Mouse (Mus musculus): ENCODE results near the gene Palm. TPM values are rescaled to one million over a fixed set of nuclear protein-coding genes. Genes with fewer than 3 reads are reported as not detected.
A peak's percentile ranks its signal among the peaks of the same experiment; 100 is the strongest.

The Palm gene
- polyA plus RNA-seq, 1 experiment from 2014 or later = 51.3 TPM

DNA sequence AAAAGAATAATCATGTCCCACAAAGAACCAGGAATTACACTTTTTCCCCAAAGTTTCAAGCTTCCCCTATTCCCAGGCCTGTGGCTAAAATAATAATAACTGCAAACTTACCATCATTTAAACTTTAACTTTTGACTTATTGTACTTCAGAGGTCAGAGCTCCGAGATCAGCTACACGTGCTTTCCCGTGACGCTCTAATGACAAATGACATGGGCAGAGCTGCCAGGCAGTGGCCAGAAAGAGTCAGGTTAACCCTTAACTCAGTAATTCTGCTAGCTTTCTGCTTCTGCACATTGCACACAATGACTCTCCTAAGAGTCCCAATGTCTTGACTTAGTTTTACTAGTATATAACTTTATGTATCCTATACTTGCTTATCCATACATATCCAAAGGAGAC lies 24.0 kb upstream of the Palm start:
- DNase-seq (ENCODE audit: low spot score) = no peak

- DNase-seq (ENCODE audit: low spot score) = no peak
These were observed 21.1 kb upstream of the Palm start for GRCm38 (mm10) chr10:79772320-79772719.

GRCm38 (mm10) chr10:79773208-79773607 lies 20.2 kb upstream of the Palm start:
- no peak for DNase-seq (ENCODE audit: low spot score)

GRCm38 (mm10) chr10:79774486-79775279 lies 18.7 kb upstream of the Palm start:
- DNase-seq (ENCODE audit: low spot score) = no peak

DNA sequence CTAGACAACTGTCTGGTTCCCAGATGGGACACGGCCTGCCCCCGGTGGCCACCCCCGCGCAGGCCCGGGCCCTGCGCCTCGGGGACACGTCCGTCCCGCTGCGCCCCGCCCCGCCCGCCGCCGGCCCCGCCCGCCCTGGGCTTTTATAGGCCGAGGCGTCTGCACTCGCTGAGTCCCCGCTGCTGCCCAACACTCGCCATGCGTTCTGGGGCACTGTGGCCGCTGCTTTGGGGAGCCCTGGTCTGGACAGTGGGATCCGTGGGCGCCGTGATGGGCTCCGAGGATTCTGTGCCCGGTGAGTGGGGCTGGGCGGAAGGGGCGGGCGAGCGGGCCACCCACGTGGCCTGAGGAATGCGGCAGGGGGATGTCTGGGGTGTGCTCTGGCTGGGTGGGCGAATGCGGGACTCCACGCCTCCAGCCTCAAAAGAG lies 16.3 kb upstream of the Palm start, which contains the start of gene Fstl3:
Fstl3 (plus strand) TSS at position 170 of the 429 bp plus-strand sequence.
- no peak for DNase-seq (ENCODE audit: low spot score)

DNA sequence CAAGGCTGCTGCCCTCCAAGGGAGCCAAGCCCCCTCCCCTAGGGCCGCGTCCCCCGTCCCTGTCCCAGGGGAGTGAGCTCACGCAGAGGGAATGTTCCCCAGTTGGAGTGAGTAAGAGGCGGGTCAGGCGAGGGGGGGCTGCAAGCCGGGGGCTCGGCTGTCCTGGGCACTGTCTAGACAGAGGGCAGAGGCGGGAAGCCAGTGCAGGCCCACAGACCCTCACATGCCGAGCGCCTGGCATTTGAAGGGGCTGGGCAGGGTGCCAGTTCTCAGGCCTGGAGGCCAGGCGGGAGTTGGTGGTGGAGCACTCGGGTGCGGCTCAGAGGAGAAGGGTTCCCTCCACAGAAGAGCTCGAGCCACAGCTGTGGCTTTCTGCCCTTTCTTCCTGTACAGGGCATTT lies 15.4 kb upstream of the Palm start:
- DNase-seq (ENCODE audit: low spot score) = no peak

GRCm38 (mm10) chr10:79779193-79779592 lies 14.2 kb upstream of the Palm start:
- DNase-seq (ENCODE audit: low spot score) = no peak

DNA sequence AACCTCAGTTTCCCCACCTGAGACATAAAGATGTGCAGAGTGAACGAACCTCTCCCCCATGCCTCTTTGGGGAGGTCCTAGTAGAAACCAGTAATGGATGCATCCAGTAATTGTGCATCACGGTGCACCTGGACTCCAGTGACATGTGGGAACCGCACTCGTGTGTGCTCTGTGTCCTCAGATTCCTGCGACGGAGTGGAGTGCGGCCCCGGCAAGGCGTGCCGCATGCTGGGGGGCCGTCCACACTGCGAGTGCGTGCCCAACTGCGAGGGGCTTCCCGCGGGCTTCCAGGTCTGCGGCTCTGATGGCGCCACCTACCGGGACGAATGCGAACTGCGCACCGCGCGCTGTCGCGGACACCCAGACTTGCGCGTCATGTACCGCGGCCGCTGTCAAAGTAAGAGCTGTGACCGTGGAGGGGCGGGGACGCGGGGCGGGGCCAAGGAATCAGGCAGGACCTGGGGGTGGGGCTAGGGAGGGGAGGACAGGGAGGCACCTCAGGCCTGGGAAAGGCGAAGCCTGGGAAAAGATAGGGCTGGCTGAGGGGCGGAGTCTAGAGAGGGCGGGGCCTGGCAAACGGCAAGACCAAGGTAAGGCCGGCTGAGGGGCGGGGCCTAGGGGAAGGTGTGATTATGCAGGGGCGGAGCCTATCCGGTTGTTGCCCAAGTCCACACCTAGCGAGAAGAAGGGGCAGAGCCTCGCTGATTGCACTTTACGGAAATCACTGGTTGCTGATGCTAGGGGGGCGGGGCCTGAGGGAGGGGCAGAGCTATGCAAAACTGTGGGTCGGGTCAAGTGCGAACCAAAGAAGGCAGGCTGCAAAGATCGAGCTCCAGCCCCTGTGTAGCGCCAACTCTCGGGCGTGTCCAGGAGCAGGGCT lies 13.3 kb upstream of the Palm start:
- DNase-seq (ENCODE audit: low spot score) = peak; percentile 95

GRCm38 (mm10) chr10:79780664-79781015 lies 12.7 kb upstream of the Palm start:
- DNase-seq (ENCODE audit: low spot score) = peak; percentile 92

DNA sequence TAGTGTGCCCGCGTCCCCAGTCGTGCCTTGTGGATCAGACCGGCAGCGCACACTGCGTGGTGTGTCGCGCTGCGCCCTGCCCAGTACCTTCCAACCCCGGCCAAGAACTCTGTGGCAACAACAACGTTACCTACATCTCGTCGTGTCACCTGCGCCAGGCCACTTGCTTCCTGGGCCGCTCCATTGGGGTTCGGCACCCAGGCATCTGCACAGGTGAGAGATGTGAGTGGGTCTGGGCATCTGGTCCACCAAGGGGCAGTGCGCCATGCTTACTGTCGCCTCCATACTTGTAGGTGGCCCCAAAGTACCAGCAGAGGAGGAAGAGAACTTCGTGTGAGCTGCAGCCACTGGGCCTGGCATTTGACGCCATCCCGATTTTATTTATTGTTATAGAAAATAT lies 12.2 kb upstream of the Palm start:
- DNase-seq (ENCODE audit: low spot score) = no peak

DNA sequence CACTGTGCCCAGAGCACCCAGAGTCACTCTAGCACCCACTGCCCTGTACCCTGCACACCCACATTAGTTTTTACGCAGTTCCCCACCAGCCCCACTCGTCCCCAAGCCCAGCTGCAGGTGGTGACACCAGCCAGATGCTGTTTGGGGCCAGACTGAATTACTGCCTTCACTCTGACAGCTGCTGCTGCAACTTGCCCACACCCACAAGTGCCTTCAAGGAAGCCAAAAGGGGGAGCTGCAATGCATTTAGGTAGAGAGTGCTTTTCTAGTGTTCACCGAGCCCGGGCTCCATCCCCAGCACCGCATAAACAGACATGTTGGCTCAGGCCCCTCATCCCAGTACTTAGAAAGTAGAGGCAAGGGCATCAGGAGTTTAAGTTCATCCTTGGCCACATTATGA lies 11.4 kb upstream of the Palm start:
- peak; percentile 86 for DNase-seq (ENCODE audit: low spot score)

- DNase-seq (ENCODE audit: low spot score) = no peak
These were observed 10.3 kb upstream of the Palm start for GRCm38 (mm10) chr10:79783050-79783449.

GRCm38 (mm10) chr10:79783920-79784800 lies 9.2 kb upstream of the Palm start:
- peak; percentile 76 for DNase-seq (ENCODE audit: low spot score)

DNA sequence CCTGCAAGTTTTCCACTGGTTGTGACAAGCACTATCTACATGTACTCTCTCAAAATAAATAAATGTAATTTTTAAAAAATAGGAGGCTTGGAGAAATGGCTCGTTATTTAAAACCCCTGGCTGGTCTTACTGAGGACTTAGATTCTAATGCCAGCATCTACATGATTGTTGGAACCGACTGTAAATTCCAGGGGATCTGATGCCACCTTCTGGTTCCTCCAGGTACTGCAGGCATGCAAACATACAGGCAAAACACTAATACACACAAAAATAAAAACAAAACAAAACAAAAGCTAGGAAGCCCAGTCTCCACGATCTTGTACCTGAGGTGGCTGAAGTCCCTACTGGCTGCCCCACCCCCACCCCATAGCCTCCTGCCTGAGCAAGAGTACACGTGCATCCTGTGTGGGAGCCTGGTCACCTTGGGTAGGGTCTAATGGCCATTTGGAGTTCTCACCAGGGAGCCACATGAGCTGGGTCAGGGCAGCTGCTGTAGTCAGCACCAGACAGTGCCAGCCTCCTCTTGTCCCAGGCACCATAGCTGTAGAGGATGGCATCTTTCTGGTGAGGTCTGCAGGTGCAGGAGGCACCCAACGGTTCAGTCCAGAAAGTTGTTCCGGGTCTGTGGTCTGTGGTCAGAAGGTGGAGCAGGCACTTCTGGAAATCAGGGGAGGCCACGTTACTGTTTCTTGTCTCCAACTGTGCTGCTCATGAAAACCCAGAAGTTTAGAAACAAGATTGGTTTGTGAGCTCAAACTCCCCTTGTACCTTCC lies 4.8 kb upstream of the Palm start:
- DNase-seq (ENCODE audit: low spot score) = peak; percentile 79

- DNase-seq (ENCODE audit: low spot score) = peak; percentile 10
These were observed 3.8 kb upstream of the Palm start for GRCm38 (mm10) chr10:79789581-79789980.

DNA sequence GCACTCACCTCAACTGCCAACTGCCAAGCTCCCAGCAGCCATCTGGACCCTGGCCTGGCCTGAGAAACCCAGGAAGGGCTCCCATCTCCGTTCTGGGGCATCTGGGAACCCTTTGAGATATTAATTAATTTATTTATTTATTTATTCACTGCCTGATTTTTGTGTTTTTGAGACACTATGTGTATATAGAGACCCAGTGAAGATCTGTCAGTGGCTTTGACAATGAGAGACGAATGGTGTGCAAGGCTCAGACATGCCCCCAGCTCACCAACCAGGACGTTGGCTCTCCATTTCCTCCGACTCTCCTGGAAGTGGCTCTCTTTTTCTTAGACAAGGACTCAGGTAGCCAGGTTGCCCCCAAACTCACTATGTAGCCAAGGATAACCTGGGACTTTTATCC lies 2.5 kb upstream of the Palm start, which contains the start of gene Prss57:
Prss57 (minus strand) TSS at position 101 of the 400 bp plus-strand sequence.
- no peak for DNase-seq (ENCODE audit: low spot score)

GRCm38 (mm10) chr10:79792339-79793040 lies 882 bp upstream of the Palm start:
- DNase-seq (ENCODE audit: low spot score) = no peak

GRCm38 (mm10) chr10:79793738-79794490 lies 542 bp downstream of the Palm start:
- DNase-seq (ENCODE audit: low spot score) = no peak

DNA sequence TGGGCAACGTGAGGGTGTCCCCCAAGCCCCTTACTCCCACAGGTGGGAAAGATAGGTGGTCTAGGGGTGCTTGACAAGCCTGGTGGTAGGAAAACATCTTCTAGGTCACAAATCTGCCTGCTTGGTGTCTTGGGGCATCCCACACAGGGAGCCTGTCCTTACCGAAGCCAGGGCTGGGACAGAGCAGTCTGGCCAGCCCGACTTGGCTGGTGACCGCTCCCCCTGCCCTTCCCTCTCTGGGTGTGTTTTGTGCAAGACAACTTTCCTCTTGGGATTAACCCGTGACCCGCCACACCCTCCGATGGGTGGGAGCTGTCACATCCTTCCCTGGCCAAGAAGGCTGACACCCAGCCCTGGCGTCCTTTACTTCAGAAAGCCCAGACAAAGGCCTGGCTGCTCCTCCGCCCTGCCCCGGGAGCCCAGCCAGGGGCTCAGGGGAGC lies 1.1 kb downstream of the Palm start:
- no peak for DNase-seq (ENCODE audit: low spot score)

All from thymus, postnatal 0 days (tissue).